ENCODE assay signal across 8 mouse cellular contexts in the genomic region with DNA sequence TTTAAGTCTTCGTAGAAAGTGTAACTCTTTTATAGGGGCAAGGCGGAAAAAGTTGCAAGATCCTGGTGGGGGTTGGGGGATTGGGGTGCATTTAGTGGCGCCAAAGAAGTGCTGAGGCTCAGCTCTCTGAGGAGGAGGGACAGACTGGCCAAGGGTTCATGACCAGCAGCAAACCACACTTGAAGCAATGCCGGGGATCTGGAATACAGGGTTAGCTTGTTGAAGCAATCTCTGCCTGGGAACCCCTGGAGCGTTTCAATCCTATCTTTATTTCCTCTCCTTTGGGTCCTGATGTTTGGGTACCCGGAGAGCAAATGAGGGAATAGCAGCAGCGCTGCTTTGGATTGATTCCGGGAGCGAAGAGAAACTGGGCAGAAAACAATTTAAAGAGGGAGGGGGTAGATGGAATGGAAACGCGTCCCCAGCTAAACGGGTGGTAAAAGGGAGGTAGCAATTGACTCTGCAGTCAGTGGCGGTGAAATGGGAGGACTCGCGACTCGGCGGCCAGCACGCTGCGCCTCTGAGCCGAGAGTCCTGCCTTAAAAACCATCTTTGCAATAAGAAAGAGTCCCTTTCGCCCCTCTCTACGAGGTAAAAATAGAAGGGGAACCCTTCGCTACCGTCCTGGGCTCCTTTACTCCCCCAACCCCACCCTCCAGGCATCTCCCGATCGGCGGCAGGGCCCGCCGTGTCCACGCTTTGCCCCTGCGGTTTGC.
DNase-seq lines count a peak whose midpoint lies in the region; ATAC-seq and TF ChIP-seq lines count a peak whose summit lies in the region.

No protein-coding gene starts in this region.

- peak overlapping the region; percentile 20 for H3K4me2 ChIP-seq in forebrain, embryonic 16.5 days (ENCODE audit: low read length)
- peak overlapping the region; percentile 41 for H3K4me2 ChIP-seq in limb, embryonic 14.5 days (replicated peaks; ENCODE audit: low read depth, low read length, severe bottlenecking)
- peak overlapping the region; percentile 54 for H3K4me2 ChIP-seq in stomach, postnatal 0 days (replicated peaks; ENCODE audit: low read depth)

- no peaks in the 10 kb centered on the region for H3K36me3 ChIP-seq in forebrain, embryonic 16.5 days (ENCODE audit: control insufficient read depth, insufficient read depth)
- no peaks in the 10 kb centered on the region for H3K36me3 ChIP-seq in limb, embryonic 14.5 days (ENCODE audit: control insufficient read depth, insufficient read depth, low read length)
- no peaks in the 10 kb centered on the region for H3K36me3 ChIP-seq in stomach, postnatal 0 days (ENCODE audit: control insufficient read depth, insufficient read depth, low read length)

- no peak overlapping the region for H3K27ac ChIP-seq in forebrain, embryonic 16.5 days (ENCODE audit: low read length)
- H3K27ac ChIP-seq in limb, embryonic 14.5 days (replicated peaks; ENCODE audit: low read depth, low read length), result no peak overlapping the region
- no peak overlapping the region for H3K27ac ChIP-seq in stomach, postnatal 0 days (replicated peaks)

- under 1% methylated on average over 31 of the region's 31 CpGs for WGBS in forebrain, embryonic 16.5 days
- 2% methylated on average over 31 of the region's 31 CpGs for WGBS in limb, embryonic 14.5 days
- WGBS in stomach, postnatal 0 days, result 8% methylated on average over 31 of the region's 31 CpGs

- no peak overlapping the region for H3K9ac ChIP-seq in forebrain, embryonic 16.5 days (replicated peaks; ENCODE audit: low read depth, low read length)
- no peak overlapping the region for H3K9ac ChIP-seq in limb, embryonic 14.5 days (ENCODE audit: low read depth, low read length, severe bottlenecking)
- no peak overlapping the region for H3K9ac ChIP-seq in stomach, postnatal 0 days (ENCODE audit: low read length)

- no peak overlapping the region; the same call in 1 of the 2 replicates for H3K4me3 ChIP-seq in forebrain, embryonic 16.5 days (replicated peaks; ENCODE audit: low read length)
- peak overlapping the region; percentile 25 for H3K4me3 ChIP-seq in limb, embryonic 14.5 days (replicated peaks; ENCODE audit: low read length)
- peak overlapping the region; percentile 35 for H3K4me3 ChIP-seq in stomach, postnatal 0 days (ENCODE audit: low read depth, low read length)

- TF ChIP-seq CTCF in stomach, postnatal 0 days (IDR thresholded peaks at IDR 0.05; ENCODE audit: low read depth), result no peak

- no peak for TF ChIP-seq POLR2A in limb, embryonic 14.5 days (IDR thresholded peaks at IDR 0.05; ENCODE audit: borderline replicate concordance, extremely low read depth, insufficient read depth, insufficient read length)

- no peaks in the 10 kb centered on the region for H3K9me3 ChIP-seq in forebrain, embryonic 16.5 days (ENCODE audit: control insufficient read depth, low read length)
- no peaks in the 10 kb centered on the region for H3K9me3 ChIP-seq in limb, embryonic 14.5 days (ENCODE audit: control insufficient read depth, low read length)
- H3K9me3 ChIP-seq in stomach, postnatal 0 days (ENCODE audit: control insufficient read depth, low read length), result no peaks in the 10 kb centered on the region

- ATAC-seq in forebrain, embryonic 16.5 days, result no peak
- no peak for ATAC-seq in limb, embryonic 14.5 days (ENCODE audit: low FRiP score, low read depth)
- ATAC-seq in stomach, postnatal 0 days (ENCODE audit: low FRiP score, low TSS enrichment), result no peak

- no peak for TF ChIP-seq EP300 in stomach, postnatal 0 days (optimal IDR thresholded peaks at IDR 0.05)

- H3K27me3 ChIP-seq in forebrain, embryonic 16.5 days (replicated peaks; ENCODE audit: control insufficient read depth, insufficient read depth, low read length), result peaks cover 58% of the 10 kb centered on the region
- H3K27me3 ChIP-seq in limb, embryonic 14.5 days (ENCODE audit: control insufficient read depth, insufficient read depth, low read length), result peaks cover 77% of the 10 kb centered on the region
- 0 out of 2 replicates have a peak, but pooled peaks cover under 1% of the 10 kb centered on the region for H3K27me3 ChIP-seq in stomach, postnatal 0 days (ENCODE audit: control insufficient read depth, insufficient read depth, low read length)

- H3K4me1 ChIP-seq in forebrain, embryonic 16.5 days (replicated peaks; ENCODE audit: control insufficient read depth, insufficient read depth, low read length), result peaks cover 6% of the 10 kb centered on the region; the same call in 1 of the 2 replicates
- peaks cover 8% of the 10 kb centered on the region; the same call in 1 of the 2 replicates for H3K4me1 ChIP-seq in limb, embryonic 14.5 days (ENCODE audit: control insufficient read depth, insufficient read depth, low read length)
- no peaks in the 10 kb centered on the region for H3K4me1 ChIP-seq in stomach, postnatal 0 days (replicated peaks; ENCODE audit: control insufficient read depth, insufficient read depth)

- DNase-seq in retina, postnatal 1 day, result peak; percentile 18
- no peak for DNase-seq in retina, embryonic 14.5 days (ENCODE audit: low spot score)
- no peak for DNase-seq in limb, embryonic 14.5 days (ENCODE audit: low spot score)
- DNase-seq in stomach, postnatal 0 days (ENCODE audit: low spot score), result peak; percentile 28
- no peak for DNase-seq in left cerebral cortex, adult 11 months (ENCODE audit: low spot score)
- DNase-seq in urinary bladder, postnatal 4 days (ENCODE audit: low spot score in 2 of 2), result no peak
- DNase-seq in layer of hippocampus, adult 18-20 months (ENCODE audit: low spot score in 2 of 2), result no peak

Comparison
In these comparisons a context has a peak if more than half of its experiments do, and no peak if none do; other contexts are left out.
1. DNase-seq: peak in retina, postnatal 1 day (single experiment) and stomach, postnatal 0 days (single experiment); none in retina, embryonic 14.5 days (single experiment), limb, embryonic 14.5 days (single experiment), left cerebral cortex, adult 11 months (single experiment), urinary bladder, postnatal 4 days (0 of 2) and layer of hippocampus, adult 18-20 months (0 of 2).
2. Peak in every context shown above with its lines, with median percentiles within 50 percentile points of each other: H3K4me2 ChIP-seq.